Mouse (Mus musculus) c-Kit-positive CD71-positive TER-119-negative erythroid progenitor cells, embryonic 14.5 days (primary cell): ENCODE measurements around the gene Ypel4.

ENCODE experiments used
- DNase-seq: peaks from one replicate; pipeline ENCODE4 v3.0.0-alpha.2; 2013; ENCODE audit warnings: low read depth

The Ypel4 gene

GRCm38 (mm10) chr2:84760777-84761176 is 26.9 kb downstream of the Ypel4 start:
- DNase-seq: no peak

GRCm38 (mm10) chr2:84761309-84761708 is 27.5 kb downstream of the Ypel4 start:
- DNase-seq: no peak

GRCm38 (mm10) chr2:84761840-84762239 is 28.0 kb downstream of the Ypel4 start:
- DNase-seq: no peak

- no peak for DNase-seq
These were observed 28.4 kb downstream of the Ypel4 start for GRCm38 (mm10) chr2:84762295-84762694.

GRCm38 (mm10) chr2:84762818-84763217 is 29.0 kb downstream of the Ypel4 start:
- no peak for DNase-seq

GRCm38 (mm10) chr2:84770501-84770900 is 36.6 kb downstream of the Ypel4 start:
- no peak for DNase-seq

- no peak for DNase-seq
These were observed 38.6 kb downstream of the Ypel4 start for GRCm38 (mm10) chr2:84772454-84772853.

- no peak for DNase-seq
These were observed 39.3 kb downstream of the Ypel4 start for GRCm38 (mm10) chr2:84773195-84773594.

GRCm38 (mm10) chr2:84774751-84775150 is 40.9 kb downstream of the Ypel4 start:
- DNase-seq: no peak

GRCm38 (mm10) chr2:84775241-84775640 is 41.4 kb downstream of the Ypel4 start, which contains the start of gene Serping1:
TSS of gene Serping1 (minus strand) at chr2:84775444.
- DNase-seq: no peak

- no peak for DNase-seq
These were observed 41.8 kb downstream of the Ypel4 start for GRCm38 (mm10) chr2:84775665-84776064.

- DNase-seq: no peak
These were observed 43.8 kb downstream of the Ypel4 start for GRCm38 (mm10) chr2:84777706-84778105.

GRCm38 (mm10) chr2:84779210-84779609 is 45.4 kb downstream of the Ypel4 start:
- DNase-seq: no peak

GRCm38 (mm10) chr2:84783315-84783714 is 49.5 kb downstream of the Ypel4 start:
- no peak for DNase-seq

GRCm38 (mm10) chr2:84783840-84784566 is 50.1 kb downstream of the Ypel4 start:
- DNase-seq: no peak
